Mouse (Mus musculus) myocyte (in vitro differentiated cells): ENCODE measurements at regions not wholly inside any gene's neighbourhood (a gene's known extent, or its start where the extent isn't known, plus 50 kb on each side); places are given as distances from the start of the nearest gene placed in this dataset.

ENCODE experiments used
- E2F4 ChIP-seq: IDR thresholded peaks from one replicate; pipeline ENCODE4 v1.6.1; 2011; ENCODE audit warnings: mild to moderate bottlenecking, control low read depth, moderate library complexity; ENCODE audit not compliant: insufficient read depth
- POLR2A ChIP-seq: IDR thresholded peaks from one replicate; pipeline ENCODE4 v1.6.1; 2011; ENCODE audit warnings: low read depth, mild to moderate bottlenecking, control low read depth, moderate library complexity; ENCODE audit not compliant: insufficient read length
- POLR2AphosphoS2 ChIP-seq: IDR thresholded peaks from one replicate; pipeline ENCODE4 v1.6.1; 2011; ENCODE audit warnings: low read depth, control low read depth; ENCODE audit not compliant: insufficient read length
- TCF12 ChIP-seq: IDR thresholded peaks from one replicate; pipeline ENCODE4 v1.6.1; 2011; ENCODE audit warnings: mild to moderate bottlenecking, control low read depth; ENCODE audit not compliant: poor library complexity, insufficient read depth, severe bottlenecking

GRCm38 (mm10) chr17:82251841-82252240 lies 513.7 kb upstream of the Slc8a1 start:
- TF ChIP-seq POLR2AphosphoS2 = no peak
- TF ChIP-seq TCF12 = no peak
- TF ChIP-seq E2F4 = no peak
- no peak for TF ChIP-seq POLR2A
